Mouse (Mus musculus) lung, adult 2 months (tissue): ENCODE measurements around the gene Rps12.

Experiments used
- CTCF ChIP-seq: fragments of 200-500 bp; IDR thresholded peaks from 2 replicates; pipeline ENCODE4 v1.5.1; 2011; ENCODE audit warnings: mild to moderate bottlenecking, low read length, control low read depth; ENCODE audit not compliant: insufficient read depth
- POLR2A ChIP-seq: fragments of 200-500 bp; IDR thresholded peaks from 2 replicates; pipeline ENCODE4 v1.6.1; 2011; ENCODE audit warnings: low read depth, mild to moderate bottlenecking, control low read depth, low read length, borderline replicate concordance; ENCODE audit errors: extremely low read depth

DNA sequence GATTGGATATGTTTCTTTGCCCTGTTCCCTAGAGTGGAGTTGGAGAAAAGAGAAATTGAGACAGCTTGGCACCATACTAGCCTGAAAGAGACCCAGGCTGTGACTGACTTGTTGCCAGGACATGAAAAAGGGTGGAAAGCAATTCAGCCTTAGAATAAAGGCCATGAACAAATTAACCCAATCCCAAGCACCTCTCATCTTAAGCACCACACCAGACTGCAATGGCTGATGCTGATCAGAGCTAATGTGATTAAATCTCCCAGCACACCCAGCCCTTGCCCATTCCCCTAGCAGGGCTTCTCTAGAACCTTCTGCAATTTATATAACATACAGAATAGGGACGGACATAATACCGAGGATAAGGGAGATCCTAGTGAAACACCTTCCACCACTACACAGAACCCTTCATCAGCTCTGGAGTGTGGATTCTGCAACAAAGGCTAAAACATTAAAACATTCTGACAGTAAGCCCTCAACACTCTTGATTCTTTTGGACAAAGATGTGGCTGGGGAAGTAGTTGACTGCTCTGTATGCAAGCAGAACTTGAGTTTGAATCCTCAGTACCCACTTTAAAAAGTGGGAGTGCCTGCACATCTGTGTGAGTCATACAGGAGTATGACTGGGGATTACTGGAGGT is 4.1 kb downstream of the Rps12 start:
- TF ChIP-seq POLR2A (no peak), CTCF (no peak)
